Mouse (Mus musculus): ENCODE measurements around the gene Olfr157.

- TF ChIP-seq CTCF (IDR thresholded peaks at IDR 0.05; ENCODE audit: control insufficient read depth, insufficient read depth, insufficient replicate concordance, low read depth, low read length) (peak; percentile 64; the same call in 1 of the 2 replicates), POLR2A (IDR thresholded peaks at IDR 0.05; ENCODE audit: control insufficient read depth, low read depth, low read length) (no peak)
Observed at GRCm38 (mm10) chr4:43860744-43861519, 20.9 kb upstream of the Olfr157 start.

All from testis, adult 2 months (tissue).